Mouse (Mus musculus) liver, embryonic 16.5 days (tissue): ENCODE measurements around the gene Elmo1. TPM values are rescaled to one million over a fixed set of nuclear protein-coding genes. Genes with fewer than 3 reads are reported as not detected.

Source experiments
- ATAC-seq: fragments of 200-750 bp; cut with Nextera tagmentation; 2 replicates; pipeline ENCODE4 v1.8.0; 2017; ENCODE audit warnings: low read depth, mild to moderate bottlenecking, moderate number of reproducible peaks, moderate library complexity
- H3K27ac ChIP-seq: fragments of 300-500 bp; sonication (generic); 2 replicates; pipeline ENCODE4 v1.5.1; 2014; ENCODE audit warnings: mild to moderate bottlenecking, low read length
- H3K27me3 ChIP-seq: fragments of 300-500 bp; sonication (generic); 2 replicates; pipeline ENCODE4 v1.6.1; 2014; ENCODE audit warnings: low read depth, low read length, mixed read lengths; ENCODE audit not compliant: control insufficient read depth, insufficient read depth
- H3K36me3 ChIP-seq: fragments of 300-500 bp; sonication (generic); 2 replicates; pipeline ENCODE4 v1.6.1; 2014; ENCODE audit warnings: mild to moderate bottlenecking; ENCODE audit not compliant: control insufficient read depth, insufficient read depth
- H3K4me1 ChIP-seq: fragments of 300-500 bp; sonication (generic); 2 replicates; pipeline ENCODE4 v1.6.1; 2014; ENCODE audit warnings: low read depth, low read length, mixed read lengths; ENCODE audit not compliant: control insufficient read depth
- H3K4me2 ChIP-seq: fragments of 300-500 bp; sonication (generic); 2 replicates; pipeline ENCODE4 v1.6.1; 2014; ENCODE audit warnings: low read depth, low read length, mixed read lengths
- H3K4me3 ChIP-seq: fragments of 300-500 bp; sonication (generic); 2 replicates; pipeline ENCODE4 v1.5.1; 2014; ENCODE audit warnings: low read depth, mild to moderate bottlenecking, low read length
- H3K9ac ChIP-seq: fragments of 300-500 bp; sonication (generic); 2 replicates; pipeline ENCODE4 v1.6.1; 2014; ENCODE audit warnings: low read depth, low read length
- H3K9me3 ChIP-seq: fragments of 300-500 bp; sonication (generic); replicated peaks from 2 replicates; pipeline ENCODE4 v1.6.1; 2016; ENCODE audit warnings: low read length; ENCODE audit not compliant: control insufficient read depth
- WGBS: fragments of 180-500 bp; shearing (Covaris S2); extraction: QIAGEN DNeasy Blood & Tissue Kit; methylation state at CpG from one replicate; pipeline ENCODE4 v1.1.7; 2014; ENCODE audit not compliant: insufficient replicate concordance; 5-methylcytosine and 5-hydroxymethylcytosine counted together
- polyA plus RNA-seq: library from polyadenylated mRNA; unstranded; fragments of >200 nt; fragmentation: Nextera tagmentation; extraction: Ambion mirVana; gene quantifications from 2 replicates; pipeline ENCODE4 v1.2.1, GENCODE M21; 2015

Elmo1 gene
- 4.1 and 5.8 TPM in 2 replicates for polyA plus RNA-seq

GRCm38 (mm10) chr13:20090133-20090710, at the start of gene Elmo1:
Gene Elmo1, plus strand, starts transcription at chr13:20090596.
- H3K27ac ChIP-seq: peak within 1 kb of the TSS; percentile 81
- peak within 1 kb of the TSS; percentile 61 for H3K4me2 ChIP-seq
- peak within 1 kb of the TSS; percentile 68 for H3K9ac ChIP-seq
- H3K36me3 ChIP-seq: no peaks in the 10 kb centered on the region
- H3K9me3 ChIP-seq: no peaks in the 10 kb centered on the region
- H3K27me3 ChIP-seq: peaks cover 37% of the 10 kb centered on the region
- peaks cover 3% of the 10 kb centered on the region; the same call in 1 of the 2 replicates for H3K4me1 ChIP-seq
- H3K4me3 ChIP-seq: peak within 1 kb of the TSS; percentile 68
- ATAC-seq: peak; percentile 52
- under 1% methylated on average over 44 of the region's 49 CpGs for WGBS

GRCm38 (mm10) chr13:20041169-20041830, 49.1 kb upstream of the Elmo1 start:
- no peaks in the 10 kb centered on the region for H3K27me3 ChIP-seq
- no peaks in the 10 kb centered on the region for H3K36me3 ChIP-seq
- WGBS: 65% methylated on average over 2 of the region's 2 CpGs
- no peak overlapping the region for H3K27ac ChIP-seq
- no peaks in the 10 kb centered on the region for H3K4me1 ChIP-seq
- no peak overlapping the region for H3K4me3 ChIP-seq
- no peaks in the 10 kb centered on the region for H3K9me3 ChIP-seq
- ATAC-seq: no peak
- H3K4me2 ChIP-seq: no peak overlapping the region
- no peak overlapping the region for H3K9ac ChIP-seq

- Histone ChIP-seq H3K4me1 (no peaks in the 10 kb centered on the region), H3K27me3 (no peaks in the 10 kb centered on the region), H3K9ac (no peak overlapping the region), H3K4me2 (no peak overlapping the region), H3K9me3 (no peaks in the 10 kb centered on the region), H3K27ac (no peak overlapping the region), H3K4me3 (no peak overlapping the region), H3K36me3 (no peaks in the 10 kb centered on the region)
- ATAC-seq: no peak
- 50% methylated on average over 2 of the region's 2 CpGs for WGBS
Measured at GRCm38 (mm10) chr13:20042856-20043255, 47.5 kb upstream of the Elmo1 start.

- no peak overlapping the region for H3K27ac ChIP-seq
- no peaks in the 10 kb centered on the region for H3K27me3 ChIP-seq
- 66% methylated on average over 2 of the region's 2 CpGs for WGBS
- H3K4me3 ChIP-seq: no peak overlapping the region
- no peaks in the 10 kb centered on the region for H3K36me3 ChIP-seq
- H3K9me3 ChIP-seq: no peaks in the 10 kb centered on the region
- no peak overlapping the region for H3K9ac ChIP-seq
- no peak overlapping the region for H3K4me2 ChIP-seq
- H3K4me1 ChIP-seq: no peaks in the 10 kb centered on the region
- no peak for ATAC-seq
Measured at GRCm38 (mm10) chr13:20045350-20045749, 45.0 kb upstream of the Elmo1 start.

- 47% methylated on average over 5 of the region's 5 CpGs for WGBS
Measured at GRCm38 (mm10) chr13:20045836-20046235, 44.6 kb upstream of the Elmo1 start.

GRCm38 (mm10) chr13:20046406-20046805, 44.0 kb upstream of the Elmo1 start:
- no peak overlapping the region for H3K9ac ChIP-seq
- H3K4me3 ChIP-seq: no peak overlapping the region
- H3K27me3 ChIP-seq: no peaks in the 10 kb centered on the region
- no peaks in the 10 kb centered on the region for H3K4me1 ChIP-seq
- H3K9me3 ChIP-seq: no peaks in the 10 kb centered on the region
- H3K27ac ChIP-seq: no peak overlapping the region
- 64% methylated on average over 4 of the region's 4 CpGs for WGBS
- no peak overlapping the region for H3K4me2 ChIP-seq
- ATAC-seq: no peak
- no peaks in the 10 kb centered on the region for H3K36me3 ChIP-seq

More at GRCm38 (mm10) chr13:20045836-20046235, 44.6 kb upstream of the Elmo1 start:
- Histone ChIP-seq H3K9me3 (no peaks in the 10 kb centered on the region), H3K4me3 (no peak overlapping the region), H3K4me2 (no peak overlapping the region), H3K9ac (no peak overlapping the region), H3K4me1 (no peaks in the 10 kb centered on the region), H3K27ac (no peak overlapping the region), H3K36me3 (no peaks in the 10 kb centered on the region), H3K27me3 (no peaks in the 10 kb centered on the region)
- no peak for ATAC-seq

- Histone ChIP-seq H3K9me3 (no peaks in the 10 kb centered on the region), H3K27me3 (no peaks in the 10 kb centered on the region), H3K4me1 (no peaks in the 10 kb centered on the region), H3K9ac (no peak overlapping the region), H3K4me3 (no peak overlapping the region), H3K27ac (no peak overlapping the region), H3K4me2 (no peak overlapping the region), H3K36me3 (no peaks in the 10 kb centered on the region)
- ATAC-seq: no peak
- WGBS: 58% methylated on average over 14 of the region's 14 CpGs
Measured at GRCm38 (mm10) chr13:20047926-20048836, 42.2 kb upstream of the Elmo1 start.

- Histone ChIP-seq H3K4me2 (no peak overlapping the region), H3K27ac (no peak overlapping the region), H3K27me3 (no peaks in the 10 kb centered on the region), H3K36me3 (no peaks in the 10 kb centered on the region), H3K4me3 (no peak overlapping the region), H3K9ac (no peak overlapping the region), H3K4me1 (no peaks in the 10 kb centered on the region), H3K9me3 (no peaks in the 10 kb centered on the region)
- no peak for ATAC-seq
- 54% methylated on average over 2 of the region's 2 CpGs for WGBS
Measured at GRCm38 (mm10) chr13:20048837-20049160, 41.6 kb upstream of the Elmo1 start.

- ATAC-seq: no peak
Measured at GRCm38 (mm10) chr13:20049654-20050053, 40.7 kb upstream of the Elmo1 start.

More at GRCm38 (mm10) chr13:20049654-20050053, 40.7 kb upstream of the Elmo1 start:
- H3K27me3 ChIP-seq: no peaks in the 10 kb centered on the region
- 21% methylated on average over 8 of the region's 8 CpGs for WGBS
- no peak overlapping the region for H3K4me3 ChIP-seq
- no peak overlapping the region for H3K27ac ChIP-seq
- no peak overlapping the region for H3K4me2 ChIP-seq
- H3K9ac ChIP-seq: no peak overlapping the region
- no peaks in the 10 kb centered on the region for H3K9me3 ChIP-seq
- no peaks in the 10 kb centered on the region for H3K4me1 ChIP-seq
- H3K36me3 ChIP-seq: no peaks in the 10 kb centered on the region
